Mouse (Mus musculus) cerebellum, postnatal 25 days (tissue): Measurements from ENCODE around the gene Trappc4.
"Not testable (repeated sequence)": the region's sequence is repeated elsewhere in the genome, so short reads cannot be mapped to it uniquely, and the experiment has no call there.

Experiments
- DNase-seq, 2 experiments: peaks; one replicate each; pipeline ENCODE4 v3.0.0; 2021; ENCODE audit warnings: mixed read lengths in 2 of 2

Trappc4 gene

GRCm38 (mm10) chr9:44407752-44408097, 325 bp upstream of the Trappc4 start:
- DNase-seq = no peak

- no peak for DNase-seq
Measured at GRCm38 (mm10) chr9:44405011-44405410, 2.4 kb downstream of the Trappc4 start.

DNA sequence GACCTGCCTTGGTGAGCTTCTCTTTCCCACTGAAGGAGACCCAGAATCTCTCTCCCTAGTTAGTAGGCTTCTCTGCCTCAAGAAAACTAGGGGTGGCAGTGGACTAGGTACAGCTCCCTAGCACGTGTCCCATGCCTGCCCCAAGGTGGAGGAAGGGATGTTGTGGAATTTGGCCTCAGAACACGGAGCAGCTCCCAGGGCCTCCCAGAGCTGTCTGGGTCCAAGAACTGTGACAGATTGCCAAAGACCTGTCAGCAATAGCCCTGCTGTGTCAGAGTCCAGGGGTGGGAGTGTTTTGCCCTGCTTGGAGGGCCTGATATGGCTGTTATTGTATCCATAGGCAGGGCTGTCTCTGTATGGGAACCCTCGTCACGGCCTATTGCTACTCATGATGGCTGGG, 6.3 kb downstream of the Trappc4 start:
- DNase-seq = no peak

GRCm38 (mm10) chr9:44399795-44400114, 7.6 kb downstream of the Trappc4 start:
- no peak for DNase-seq

DNA sequence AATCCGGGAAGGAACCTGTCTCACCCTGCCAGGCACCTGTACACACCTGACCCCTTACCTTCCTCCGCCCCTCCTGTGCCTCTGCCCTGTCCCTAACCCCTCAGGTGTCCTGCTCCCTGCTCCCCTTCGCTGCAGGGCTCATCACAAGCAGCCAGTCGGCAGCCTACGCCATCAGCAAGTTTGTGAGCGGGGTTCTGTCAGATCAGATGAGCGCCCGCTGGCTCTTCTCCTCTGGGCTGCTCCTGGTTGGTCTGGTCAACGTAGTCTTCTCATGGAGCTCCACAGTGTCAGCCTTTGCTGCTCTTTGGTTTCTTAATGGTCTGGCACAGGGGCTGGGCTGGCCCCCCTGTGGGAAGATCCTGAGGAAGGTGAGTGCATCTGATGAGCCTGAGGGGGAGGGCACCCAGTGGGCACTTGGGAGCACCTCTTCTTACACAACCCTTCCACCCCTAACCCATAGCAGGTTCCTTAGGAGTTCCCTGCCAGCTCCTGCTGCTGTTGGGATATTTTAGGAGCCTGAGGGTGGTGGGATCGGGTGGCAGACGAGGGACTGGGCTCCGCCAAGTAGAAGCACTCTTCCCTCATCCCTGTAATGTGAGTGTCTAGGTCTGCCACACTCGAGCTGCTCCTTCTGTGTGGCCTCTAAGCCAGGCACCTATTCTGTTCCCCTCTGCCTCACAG, 8.1 kb downstream of the Trappc4 start:
- peak in 1 of 2 experiments; percentile 21 for DNase-seq

- no peak for DNase-seq
Measured at GRCm38 (mm10) chr9:44398551-44398950, 8.8 kb downstream of the Trappc4 start.

DNA sequence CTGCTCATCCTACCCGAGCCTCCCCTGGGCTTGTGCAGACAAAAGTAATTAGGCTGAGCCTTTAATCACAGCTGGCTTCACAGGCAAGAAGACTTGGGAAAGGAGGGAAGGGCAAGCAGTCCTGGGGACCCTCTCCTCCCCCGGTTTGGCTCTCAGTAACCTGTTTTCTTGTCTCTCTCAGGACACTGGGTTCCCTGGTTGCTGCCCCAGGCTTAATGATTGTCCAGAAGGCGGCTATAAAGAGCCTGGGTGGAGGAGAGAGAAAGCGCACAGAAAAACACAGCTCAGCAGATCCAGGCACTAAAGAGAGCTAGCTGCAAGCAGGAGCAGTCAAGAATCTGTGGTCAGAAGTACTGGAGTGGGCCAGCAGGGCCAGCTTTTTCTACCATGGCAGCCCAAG, 9.3 kb downstream of the Trappc4 start:
- DNase-seq = no peak

- peak; percentile 95 to 97 for DNase-seq
Measured at GRCm38 (mm10) chr9:44396684-44397411, 10.6 kb downstream of the Trappc4 start, which contains the start of gene Slc37a4. Slc37a4 (plus strand) TSS chr9:44396852.

- peak; percentile 71 to 88 for DNase-seq
Measured at GRCm38 (mm10) chr9:44391466-44391865, 15.9 kb downstream of the Trappc4 start.

DNA sequence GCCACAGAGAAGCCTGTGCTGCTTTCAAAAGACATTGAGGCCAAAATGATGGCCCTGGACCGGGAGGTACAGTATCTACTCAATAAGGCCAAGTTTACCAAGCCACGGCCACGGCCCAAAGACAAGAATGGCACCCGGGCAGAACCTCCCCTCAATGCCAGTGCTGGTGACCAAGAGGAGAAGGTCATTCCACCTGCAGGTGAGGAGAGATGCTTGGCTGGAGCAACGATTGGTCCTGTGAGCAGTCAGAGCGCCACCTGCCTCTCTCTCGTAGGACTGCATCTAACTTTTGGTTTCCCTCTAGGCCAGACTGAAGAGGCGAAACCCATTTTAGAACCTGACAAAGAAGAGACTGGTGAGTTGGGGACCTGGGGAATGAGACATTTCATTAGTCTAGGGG, 18.1 kb downstream of the Trappc4 start:
- DNase-seq = peak; percentile 78 to 85

- DNase-seq = peak in 1 of 2 experiments; percentile 19
Measured at GRCm38 (mm10) chr9:44387221-44387620, 20.2 kb downstream of the Trappc4 start.

- peak in 1 of 2 experiments; percentile 7 for DNase-seq
Measured at GRCm38 (mm10) chr9:44384596-44384995, 22.8 kb downstream of the Trappc4 start.

GRCm38 (mm10) chr9:44379862-44380261, 27.5 kb downstream of the Trappc4 start:
- peak in 1 of 2 experiments; percentile 57 for DNase-seq

DNA sequence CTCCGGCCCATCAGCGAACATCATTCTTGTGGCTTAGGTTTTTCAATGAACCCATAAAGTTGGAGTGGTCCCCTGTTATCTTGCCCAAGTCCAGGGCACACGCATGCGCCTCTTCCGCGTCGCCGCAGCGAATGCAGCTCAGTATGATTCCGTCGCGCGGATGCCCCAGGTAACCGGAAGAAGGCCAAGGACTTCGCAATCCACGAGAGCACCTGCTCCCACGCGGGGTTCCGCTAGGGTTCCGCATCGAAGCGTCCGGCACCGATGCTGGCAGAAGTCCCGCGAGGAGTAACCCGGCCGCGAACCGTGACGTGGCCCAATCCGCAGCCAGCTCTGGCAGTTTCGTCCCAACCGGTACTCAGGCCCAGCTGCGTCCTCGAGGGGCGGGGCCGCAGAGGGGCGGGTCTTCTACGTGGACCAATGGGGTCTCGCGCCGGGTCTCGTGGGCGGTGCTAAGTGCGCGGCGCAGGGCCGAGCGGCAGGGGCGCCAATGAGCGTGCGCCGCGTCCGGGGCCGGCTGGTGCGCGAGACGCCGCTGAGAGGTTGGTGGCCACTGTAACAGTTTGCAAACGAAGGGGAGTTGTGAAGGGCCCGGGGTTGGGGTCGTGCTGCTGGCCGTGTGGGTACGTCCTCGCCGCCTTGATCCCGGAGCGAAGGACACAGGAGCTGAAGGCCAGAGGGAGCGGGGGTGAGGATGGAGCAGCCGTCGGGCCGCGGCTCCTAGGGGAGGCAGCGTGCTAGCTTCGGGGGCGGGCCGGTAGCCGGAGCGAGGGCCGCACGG, 28.2 kb downstream of the Trappc4 start, which contains the start of gene Hyou1:
Gene Hyou1 (plus strand): TSS at position 437 of the 781 bp plus-strand sequence.
- DNase-seq = peak; percentile 100

DNA sequence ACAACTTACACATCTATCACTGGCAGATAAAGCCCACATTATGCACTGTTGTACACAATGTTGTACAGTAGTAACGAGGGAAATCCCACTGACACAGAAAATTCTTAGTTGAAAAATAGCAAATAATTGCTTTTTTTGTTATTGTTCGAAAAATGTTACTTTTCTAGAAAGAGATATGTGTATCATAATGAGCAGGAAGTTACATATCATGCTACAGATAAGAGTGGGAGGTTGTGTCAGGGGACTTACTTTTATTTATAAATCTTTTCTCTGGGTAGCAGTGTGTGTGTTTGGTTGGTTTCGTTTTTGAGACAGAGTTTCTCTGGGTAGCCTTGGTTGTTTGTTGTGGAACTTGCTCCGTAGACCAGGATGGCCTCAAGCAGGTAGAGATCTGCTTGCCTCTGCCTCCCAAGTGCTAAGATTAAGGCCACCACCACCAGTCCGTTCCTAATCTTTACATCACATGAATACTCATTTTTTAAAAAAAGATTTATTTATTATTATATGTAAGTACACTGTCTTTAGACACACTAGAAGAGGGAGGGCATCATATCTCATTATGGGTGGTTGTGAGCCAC, 29.2 kb downstream of the Trappc4 start:
- no peak for DNase-seq

GRCm38 (mm10) chr9:44377335-44377734, 30.1 kb downstream of the Trappc4 start:
- not testable (repeated sequence) for DNase-seq

GRCm38 (mm10) chr9:44376141-44376540, 31.3 kb downstream of the Trappc4 start:
- no peak for DNase-seq

- DNase-seq = no peak
Measured at GRCm38 (mm10) chr9:44373386-44373785, 34.0 kb downstream of the Trappc4 start.

- DNase-seq = no peak
Measured at GRCm38 (mm10) chr9:44364480-44364879, 42.9 kb downstream of the Trappc4 start.

DNA sequence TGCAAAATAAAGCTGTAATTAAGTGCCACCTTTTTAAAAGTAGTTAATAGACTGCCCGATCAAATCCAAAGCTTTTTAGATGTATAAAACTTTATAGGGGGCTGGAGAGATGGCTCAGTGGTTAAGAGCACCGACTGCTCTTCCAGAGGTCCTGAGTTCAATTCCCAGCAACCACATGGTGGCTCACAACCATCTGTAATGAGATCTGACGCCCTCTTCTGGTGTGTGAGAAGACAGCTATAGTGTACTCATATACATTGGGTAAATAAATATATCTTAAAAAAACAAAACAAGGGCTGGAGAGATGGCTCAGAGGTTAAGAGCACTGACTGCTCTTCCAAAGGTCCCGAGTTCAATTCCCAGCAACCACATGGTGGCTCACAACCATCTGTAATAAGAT, 45.5 kb downstream of the Trappc4 start:
- DNase-seq = not testable (repeated sequence)

GRCm38 (mm10) chr9:44361190-44361917, 46.0 kb downstream of the Trappc4 start, which contains the start of gene Vps11:
Vps11 (minus strand) TSS chr9:44361670.
- peak; percentile 94 to 97 for DNase-seq

DNA sequence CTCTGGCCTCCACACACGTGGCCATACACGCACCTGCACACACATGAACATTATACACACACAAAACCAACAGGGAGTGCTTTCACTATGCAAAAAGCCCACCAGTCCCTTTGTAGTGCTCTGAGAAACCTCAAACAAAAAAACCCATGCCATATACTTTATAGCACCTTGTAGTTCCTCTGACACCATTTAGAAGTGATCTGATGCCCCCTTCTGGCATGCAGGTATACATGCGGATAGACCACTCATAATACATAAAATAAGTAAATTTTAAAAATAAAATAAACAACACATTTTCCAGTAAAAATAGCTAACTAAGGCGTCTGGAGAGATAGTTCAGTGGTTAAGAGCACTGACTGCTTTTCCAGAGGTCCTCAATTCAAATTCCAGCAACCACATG, 50.2 kb downstream of the Trappc4 start:
- no peak for DNase-seq
